Mouse (Mus musculus): ENCODE measurements around the gene Elovl2. TPM values are rescaled to one million over a fixed set of nuclear protein-coding genes. Genes with fewer than 3 reads are reported as not detected.

Elovl2 gene
- polyA plus RNA-seq, 1 experiment = 0.16 TPM

- Histone ChIP-seq H3K27me3 (ENCODE audit: control insufficient read depth, insufficient read depth, low read length) (no peaks in the 10 kb centered on the region), H3K27ac (ENCODE audit: control insufficient read depth, insufficient read depth, low read length) (no peak overlapping the region), H3K4me1 (replicated peaks; ENCODE audit: control insufficient read depth, insufficient read depth, low read length) (no peaks in the 10 kb centered on the region; the same call in 1 of the 2 replicates), H3K4me3 (ENCODE audit: control insufficient read depth, insufficient read depth, low read length) (no peak overlapping the region), H3K36me3 (ENCODE audit: control insufficient read depth, insufficient read depth, low read length) (no peaks in the 10 kb centered on the region)
- WGBS = 9% methylated on average over 6 of the region's 6 CpGs
- DNase-seq = peak; percentile 51
- TF ChIP-seq CTCF (IDR thresholded peaks at IDR 0.05; ENCODE audit: borderline replicate concordance, control insufficient read depth, extremely low read depth, insufficient read depth, low read length, poor library complexity) = no peak
- no peak for TF ChIP-seq POLR2A (IDR thresholded peaks at IDR 0.05; ENCODE audit: control insufficient read depth, extremely low read depth, insufficient read depth, low read length, poor library complexity)
These were observed 85.3 kb downstream of the Elovl2 start for GRCm38 (mm10) chr13:41134901-41135300.

Other genes starting within 250 kb of the Elovl2 start
- 56.6 and 60.2 TPM in 2 replicates for gene Pak1ip1, start 219.4 kb downstream of the Elovl2 start, polyA plus RNA-seq (2012; rRNA removed)
- gene Tmem14c, start 204.1 kb downstream of the Elovl2 start, polyA plus RNA-seq (2012; rRNA removed) = 126 and 138 TPM in 2 replicates
- 0.10 and 0.13 TPM in 2 replicates for gene Mak, start 140.7 kb downstream of the Elovl2 start, polyA plus RNA-seq (2012; rRNA removed)
- 0.08 and 0.23 TPM in 2 replicates for gene Gcm2, start 109.4 kb downstream of the Elovl2 start, polyA plus RNA-seq (2012; rRNA removed)
- 0.03 and 0.05 TPM in 2 replicates for gene Sycp2l, start 106.1 kb downstream of the Elovl2 start, polyA plus RNA-seq (2012; rRNA removed)
- gene Smim13, start 29.4 kb upstream of the Elovl2 start, polyA plus RNA-seq (2012; rRNA removed) = 9.9 and 13.4 TPM in 2 replicates
- not detected in 2 replicates for gene Gm17364, start 53.6 kb upstream of the Elovl2 start, polyA plus RNA-seq (2012; rRNA removed)

Data from thymus, adult 2 months (tissue).